Mouse (Mus musculus): ENCODE data around the gene Irgq.

DNA sequence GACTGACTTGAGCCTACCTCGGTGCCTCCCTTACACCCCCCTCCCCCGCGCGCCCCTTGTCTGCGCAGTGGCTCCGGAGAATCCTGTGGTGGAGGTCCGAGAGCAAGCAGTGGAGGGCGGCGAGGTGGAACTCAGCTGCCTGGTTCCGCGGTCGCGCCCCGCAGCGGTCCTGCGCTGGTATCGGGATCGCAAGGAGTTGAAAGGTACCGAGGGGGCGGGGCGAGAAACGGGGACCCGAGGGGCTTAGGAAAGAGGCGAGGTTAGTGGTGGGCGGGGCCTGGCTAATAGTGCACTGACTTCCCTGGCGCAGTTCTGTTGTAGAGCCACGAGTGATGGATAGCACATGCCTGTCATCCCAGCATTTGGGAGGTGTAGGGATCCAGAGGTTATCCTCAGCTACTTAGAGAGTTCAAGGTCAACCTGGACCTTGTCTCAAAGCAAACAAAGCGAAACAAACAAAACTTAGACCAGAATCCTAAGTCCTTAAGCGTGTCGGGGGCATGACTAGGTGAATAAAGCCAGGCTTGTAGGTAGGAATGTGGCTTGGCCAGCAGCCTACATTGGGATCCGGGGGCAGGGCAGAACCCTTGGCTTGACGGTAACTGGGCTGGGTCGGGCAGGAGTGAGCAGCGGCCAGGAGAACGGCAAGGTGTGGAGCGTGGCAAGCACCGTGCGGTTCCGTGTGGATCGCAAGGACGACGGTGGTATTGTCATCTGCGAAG is 30.5 kb upstream of the Irgq start:
- no peak for TF ChIP-seq ZNF384 (IDR thresholded peaks at IDR 0.05; ENCODE audit: low read depth, low read length)
- no peak for TF ChIP-seq HCFC1 (IDR thresholded peaks at IDR 0.05; ENCODE audit: borderline replicate concordance, insufficient read depth, low read length)
- no peak for TF ChIP-seq CHD2 (IDR thresholded peaks at IDR 0.05; ENCODE audit: low read depth, low read length)

Data from ES-E14 (cell line).